Mouse (Mus musculus) left cerebral cortex, postnatal 10 days (tissue): ENCODE measurements around the gene Pou2f1. TPM values are rescaled to one million over a fixed set of nuclear protein-coding genes. Genes with fewer than 3 reads are reported as not detected.

Source experiments
- DNase-seq, 2 experiments: peaks; one replicate each; pipeline ENCODE4 v3.0.0; 2021 to 2022; ENCODE audit warnings: low spot score in 2 of 2, mixed read lengths in 1 of 2; ENCODE audit errors: extremely low spot score in 1 of 2
- intact Hi-C: fragments of 180-260 bp; cut with DNase I; formaldehyde crosslinking; loops from one replicate; pipeline ENCODE4 v1.15.1; 2025
- total RNA-seq, 2 experiments: library from RNA; stranded (reverse); gene quantifications; 2 replicates each; pipeline ENCODE4 v1.2.3; 2021

Gene Pou2f1
- total RNA-seq: 10 to 100 TPM; 17.5 to 18.0 TPM

DNA sequence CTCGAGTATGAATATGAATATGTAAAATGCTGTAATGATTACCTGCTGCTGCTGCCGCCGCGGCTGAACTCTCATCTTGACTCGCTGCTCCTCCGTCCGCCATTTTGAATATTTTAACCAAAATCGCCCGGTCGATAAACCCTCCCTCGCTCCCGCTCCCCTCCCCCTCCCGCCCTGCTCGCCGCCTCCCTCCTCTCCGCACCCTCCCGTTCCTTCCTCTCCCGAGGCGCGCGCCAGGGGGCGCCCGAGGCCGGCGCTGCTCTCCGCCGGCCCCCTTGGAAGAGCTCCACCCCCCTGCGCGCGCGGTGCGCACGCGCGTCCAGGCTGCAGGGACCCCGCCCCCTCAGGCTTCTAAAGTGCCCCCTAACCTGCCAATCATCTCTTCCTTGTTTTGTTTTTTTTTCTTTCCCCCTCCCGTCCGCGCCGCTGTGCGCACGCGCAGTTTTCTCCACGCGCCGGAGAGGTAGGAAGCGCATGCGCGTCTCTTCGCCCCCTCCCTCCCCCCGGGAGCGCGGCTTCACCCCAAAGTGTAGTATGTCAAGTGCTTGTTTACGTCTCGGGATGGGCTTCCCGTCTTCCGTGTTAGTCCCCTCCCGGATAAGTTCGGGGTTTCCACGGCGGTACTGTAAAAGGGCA, at the start of gene Pou2f1:
TSS of gene Pou2f1 (minus strand) at position 159 of the 636 bp plus-strand sequence.
- intact Hi-C loops: loop anchor here (1.0 to 10.0 kb wide), 3 partner anchors 152 to 372 kb away; partner anchors contain the start of gene Tada1
- peak; percentile 95 to 97 for DNase-seq

DNA sequence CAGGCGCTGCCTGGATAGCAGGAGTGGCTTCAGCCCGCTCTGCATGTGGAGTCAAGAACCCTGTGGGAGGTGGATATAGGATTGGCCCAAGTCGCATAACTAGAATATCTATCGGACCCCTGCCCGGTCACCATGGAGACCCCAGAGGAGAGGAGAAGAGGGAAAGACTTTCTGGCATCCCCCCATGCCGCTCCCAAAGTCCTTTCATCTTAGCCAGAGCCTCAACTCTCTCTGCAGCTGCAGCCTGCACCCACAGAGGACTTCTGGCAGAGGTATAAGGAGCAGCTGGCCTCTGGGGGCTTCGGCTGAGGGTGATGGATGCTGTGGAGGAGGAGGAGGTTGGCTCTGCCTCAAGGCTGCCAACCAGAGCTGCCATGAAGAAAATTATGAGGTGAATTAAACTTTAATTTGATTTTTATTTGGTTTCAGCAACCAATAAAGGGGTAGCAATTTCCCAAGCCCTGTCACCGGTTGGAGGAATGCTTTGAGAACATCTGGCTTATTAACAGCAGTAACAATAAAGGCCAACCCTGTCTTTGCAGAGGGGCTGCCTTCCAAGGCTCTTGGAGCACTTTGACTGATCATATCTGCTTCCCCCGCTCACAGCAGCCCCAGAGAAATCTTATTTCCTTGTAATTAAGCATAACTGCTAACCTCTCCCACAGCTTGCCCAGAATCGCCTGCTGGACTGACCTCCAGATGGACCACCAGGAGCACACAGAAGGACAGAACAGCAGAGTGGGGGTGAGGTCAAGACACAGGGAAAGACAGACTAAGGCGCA, 46.8 kb upstream of the Pou2f1 start:
- peak in 1 of 2 experiments; percentile 37 for DNase-seq
- intact Hi-C loops: no loop called here

DNA sequence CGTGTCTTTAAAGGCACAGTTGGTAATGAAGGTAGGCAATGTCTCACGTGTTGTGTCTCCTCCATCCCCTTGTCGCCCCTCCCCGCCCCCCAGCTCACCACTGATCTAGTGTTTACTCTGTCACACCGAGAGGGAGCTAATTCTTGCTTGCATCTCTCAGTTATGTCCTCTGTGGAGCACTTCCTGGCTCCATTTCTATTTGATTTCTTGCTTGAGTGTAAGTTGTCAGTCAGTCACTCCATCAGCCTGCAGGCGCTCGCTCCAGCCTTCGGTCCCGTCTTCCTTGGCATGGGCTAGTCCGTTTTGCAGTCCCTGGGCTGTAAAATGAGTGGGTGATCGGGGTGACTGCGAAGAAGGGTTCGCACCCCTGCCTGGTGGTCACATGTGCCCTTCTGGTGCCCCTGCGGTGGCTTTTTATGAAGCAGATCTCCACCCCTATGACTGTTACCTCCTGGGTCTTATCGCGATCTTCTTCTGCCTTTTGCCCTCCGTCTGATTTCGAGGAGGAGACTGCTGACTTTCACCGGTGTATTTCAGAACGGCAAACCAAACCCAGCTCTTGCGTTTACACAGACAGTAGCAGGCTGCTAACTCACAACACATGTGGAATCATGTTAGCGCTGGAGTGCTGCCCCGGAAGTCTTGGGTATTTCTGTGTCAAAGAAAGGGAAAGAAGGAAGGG, 45.9 kb upstream of the Pou2f1 start:
- intact Hi-C loops: no loop called here
- DNase-seq: peak in 1 of 2 experiments; percentile 27

DNA sequence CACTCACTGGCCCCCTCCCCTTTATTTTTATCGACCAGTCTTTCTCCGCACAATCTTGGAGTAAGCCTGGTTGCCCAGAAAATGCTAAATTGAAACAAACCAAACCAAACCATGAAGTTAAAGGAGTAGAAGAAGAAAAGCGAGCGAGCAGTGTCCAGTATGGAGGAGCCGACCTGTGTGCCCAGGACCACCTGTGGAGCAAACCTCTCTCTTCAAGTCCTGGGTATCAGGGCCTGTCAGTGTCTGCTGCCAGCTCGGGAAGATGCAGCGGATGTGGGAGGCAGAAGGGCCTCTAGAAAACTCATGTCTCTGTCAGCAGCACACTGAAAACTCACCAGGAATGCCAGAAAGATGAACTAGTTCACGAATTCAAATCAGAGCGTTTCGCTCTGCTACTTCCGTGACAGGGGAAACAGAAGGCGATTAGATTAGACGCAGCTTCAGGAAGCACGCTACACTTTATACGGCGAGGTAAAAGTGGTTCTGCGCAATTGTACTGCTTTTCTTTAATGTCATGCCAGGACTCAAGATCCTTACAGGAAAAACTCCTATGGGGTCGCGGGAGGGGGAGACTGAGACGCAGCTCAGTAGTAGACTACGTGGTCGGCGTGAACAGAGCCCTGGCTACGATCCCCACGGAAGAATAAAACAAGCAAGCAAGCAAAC, 45.2 kb upstream of the Pou2f1 start:
- DNase-seq: peak in 1 of 2 experiments; percentile 41
- intact Hi-C loops: no loop called here

DNA sequence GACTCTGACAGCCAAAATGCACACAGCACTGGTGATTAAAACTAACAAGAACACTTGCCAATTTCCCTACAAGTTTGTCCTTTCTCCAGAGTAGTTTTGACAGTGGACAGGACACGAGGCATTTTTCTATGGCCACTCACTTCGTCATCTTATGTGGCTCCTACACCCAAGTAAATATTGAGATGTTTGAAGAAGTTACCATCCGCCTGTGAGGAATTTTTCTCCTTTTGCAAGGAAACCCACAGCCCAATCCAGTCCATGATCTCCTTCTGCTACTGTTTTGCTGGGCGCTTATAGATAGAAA, 43.4 kb upstream of the Pou2f1 start:
- intact Hi-C loops: no loop called here

DNA sequence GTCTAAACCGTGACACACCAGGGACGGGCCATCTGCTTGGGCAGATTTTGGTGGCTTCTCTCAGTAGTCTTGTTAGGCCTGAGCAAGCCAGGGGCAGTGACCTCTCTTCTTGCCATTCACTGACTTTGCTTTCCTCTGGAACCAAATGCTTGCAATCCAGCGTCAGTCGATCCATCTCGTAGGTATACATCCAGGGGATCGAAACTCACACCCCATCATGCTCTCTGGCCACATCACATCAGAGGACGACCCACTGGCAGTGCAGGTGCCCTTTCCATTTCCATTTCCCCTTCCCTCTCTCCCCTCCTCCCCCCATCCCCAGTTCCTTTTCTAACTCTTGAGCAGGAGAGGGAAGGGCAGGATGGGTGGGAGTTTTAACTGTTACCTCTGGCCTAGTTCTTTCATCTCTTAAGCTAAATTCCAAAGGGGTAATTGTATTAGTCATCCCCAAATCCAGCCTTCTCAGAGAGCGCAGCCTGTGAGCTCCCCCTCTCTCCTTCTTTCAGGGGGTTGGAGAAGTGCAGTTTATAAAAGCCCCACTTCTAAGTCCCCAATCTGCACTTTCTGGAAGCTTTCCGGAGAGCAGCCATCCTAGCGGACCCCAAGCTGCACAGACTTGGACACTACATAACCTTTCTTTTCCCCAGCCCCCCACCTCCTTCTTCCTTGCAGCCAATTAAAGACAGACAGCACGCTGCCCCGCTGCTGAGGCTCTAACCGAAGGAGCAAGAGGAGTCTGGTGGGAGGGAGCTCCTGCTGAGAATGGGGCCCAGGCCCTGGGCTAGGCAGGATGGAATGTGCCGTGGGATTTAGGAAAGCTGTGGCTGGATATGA, 42.8 kb upstream of the Pou2f1 start:
- peak in 1 of 2 experiments; percentile 36 for DNase-seq
- intact Hi-C loops: no loop called here

More for the DNA sequence above, 43.4 kb upstream of the Pou2f1 start:
- DNase-seq: no peak

DNA sequence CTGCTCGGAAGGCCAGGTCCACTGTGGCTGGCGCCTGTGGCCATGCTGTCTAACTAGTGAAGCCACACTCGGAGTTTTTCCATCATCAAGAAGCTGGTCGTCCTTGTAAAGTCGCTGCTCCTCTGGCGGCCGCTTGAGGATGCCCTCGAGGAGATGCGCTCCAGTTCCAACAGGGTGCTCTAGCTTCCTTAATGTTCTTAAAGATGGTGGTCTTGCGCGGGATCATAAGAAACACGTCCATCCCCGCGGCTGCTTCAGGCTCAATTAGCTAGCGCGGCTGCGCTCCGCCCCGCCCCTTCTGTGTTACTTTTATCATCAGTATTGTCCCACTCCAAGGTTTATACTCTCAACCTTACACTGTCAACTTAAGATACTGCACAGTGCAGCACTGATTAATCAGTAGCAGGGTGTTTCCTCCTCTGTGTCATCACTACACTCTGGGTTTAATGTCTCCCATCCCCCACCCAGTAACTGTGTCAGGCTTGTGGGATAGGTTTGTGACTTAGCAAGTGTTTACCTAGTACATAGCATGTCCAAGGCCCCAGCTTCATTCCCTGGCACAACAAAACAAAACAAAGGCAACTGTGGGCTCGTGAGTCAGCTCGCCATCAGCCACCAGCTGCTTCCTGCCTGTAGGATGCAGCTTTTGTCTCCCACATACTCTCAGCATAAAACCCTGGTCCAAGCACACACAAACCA, 41.1 kb upstream of the Pou2f1 start:
- intact Hi-C loops: no loop called here
- peak in 1 of 2 experiments; percentile 36 for DNase-seq

DNA sequence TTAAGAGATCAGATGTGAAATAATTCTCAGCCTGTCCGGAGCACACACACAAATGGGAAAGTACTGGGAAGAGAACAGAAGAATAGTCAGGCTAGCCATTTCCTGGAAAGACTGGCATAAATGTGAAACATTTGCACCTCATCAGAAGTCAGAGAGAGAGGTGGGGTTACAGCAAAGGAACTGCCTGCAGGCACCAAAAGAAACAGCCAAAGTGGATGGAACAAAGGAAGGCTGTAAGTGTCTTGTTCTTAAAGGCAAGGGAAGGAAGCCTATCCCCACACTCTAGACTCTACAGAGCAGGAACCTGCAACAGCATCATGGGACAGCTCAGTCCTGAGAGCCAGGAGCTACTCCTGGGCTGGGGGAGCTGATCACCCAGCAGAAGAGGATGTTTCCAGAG, 39.0 kb upstream of the Pou2f1 start:
- DNase-seq: no peak
- intact Hi-C loops: no loop called here

DNA sequence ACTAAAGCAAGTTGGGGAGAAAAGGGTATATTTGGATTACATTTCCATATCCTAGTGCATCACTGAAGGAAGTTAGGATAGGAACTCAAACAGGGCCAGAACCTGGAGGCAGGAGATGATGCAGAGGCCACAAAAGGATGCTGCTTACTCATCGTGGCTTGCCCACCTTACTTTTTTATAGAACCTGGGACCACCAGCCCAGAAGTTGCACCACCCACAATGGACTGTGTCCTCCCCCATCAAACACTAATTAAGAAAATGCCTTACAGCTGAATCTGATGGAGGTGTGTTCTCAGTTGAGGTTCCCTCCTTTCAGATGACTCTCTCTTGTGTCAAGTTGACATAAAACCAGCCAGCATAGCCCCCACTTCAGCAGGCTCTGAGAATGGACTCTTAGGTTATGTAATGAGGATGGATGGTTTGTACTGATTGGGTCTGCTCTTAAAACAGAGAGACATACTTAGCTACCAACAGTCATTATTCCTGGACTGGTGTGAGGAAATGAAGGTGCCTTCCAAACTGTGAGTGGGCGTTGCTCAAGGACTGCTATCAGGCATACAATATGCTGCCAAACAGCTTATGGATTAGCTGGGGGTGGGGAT, 36.4 kb upstream of the Pou2f1 start:
- intact Hi-C loops: no loop called here
- DNase-seq: no peak

DNA sequence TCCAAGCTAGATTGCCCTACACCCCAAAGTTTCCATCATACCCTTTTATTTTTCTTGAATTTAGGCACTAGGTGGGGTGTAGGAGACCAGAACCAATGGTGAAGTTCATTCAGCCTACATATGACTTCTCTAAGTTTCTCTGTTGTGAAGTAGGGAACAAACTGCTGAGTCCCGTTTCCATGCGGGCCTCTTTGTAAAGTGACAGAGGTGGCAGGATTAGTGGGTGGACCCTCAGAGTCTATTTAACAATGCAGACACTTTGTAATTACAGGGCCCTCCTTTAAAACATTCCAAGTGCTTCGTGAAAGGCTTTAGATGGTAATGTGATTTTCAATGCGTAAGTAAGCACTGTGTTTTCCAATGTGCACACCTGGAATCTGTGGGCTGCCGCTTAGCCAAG, 32.6 kb upstream of the Pou2f1 start:
- no peak for DNase-seq
- intact Hi-C loops: no loop called here

DNA sequence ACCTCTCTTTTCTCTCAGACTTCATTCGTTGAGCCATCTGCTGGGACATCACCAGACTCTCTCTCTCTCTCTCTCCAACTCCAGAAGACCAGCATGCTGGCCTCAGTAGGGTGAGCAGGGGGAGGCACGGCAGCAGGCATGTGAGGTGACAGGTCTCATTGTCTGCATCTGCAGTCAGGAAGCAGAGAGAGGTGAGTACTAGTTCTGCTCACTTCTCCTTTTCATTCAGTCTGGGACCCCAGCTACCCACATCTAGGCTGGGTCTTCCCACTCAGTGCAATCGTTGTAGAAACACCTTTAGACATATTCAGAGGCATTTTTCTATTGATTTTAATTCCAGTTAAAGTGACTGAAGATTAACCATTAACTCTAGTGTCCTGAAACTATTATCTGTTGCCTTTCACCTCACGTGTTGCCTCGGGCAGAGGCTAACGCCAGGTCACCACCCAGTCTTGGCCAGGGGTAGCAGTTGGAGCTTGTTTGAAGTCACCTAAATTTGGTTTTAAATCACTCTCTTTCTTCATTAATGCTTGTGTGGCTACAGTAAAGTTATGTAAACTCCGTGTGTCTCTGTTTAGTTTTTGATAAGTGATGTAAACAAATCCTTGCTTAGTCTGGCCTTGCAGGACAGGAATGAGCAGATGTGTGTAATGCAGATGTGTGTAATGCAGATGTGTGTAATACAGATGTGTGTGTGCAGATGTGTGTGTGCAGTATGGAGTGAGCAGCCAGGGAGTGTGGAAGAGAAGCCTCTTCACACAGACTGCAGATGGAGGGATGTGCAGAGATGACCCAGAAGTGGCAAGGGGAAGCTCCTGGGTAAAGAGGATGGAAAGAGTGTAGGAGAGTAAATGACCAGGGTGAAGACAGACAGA, 29.4 kb upstream of the Pou2f1 start:
- no peak for DNase-seq
- intact Hi-C loops: no loop called here

DNA sequence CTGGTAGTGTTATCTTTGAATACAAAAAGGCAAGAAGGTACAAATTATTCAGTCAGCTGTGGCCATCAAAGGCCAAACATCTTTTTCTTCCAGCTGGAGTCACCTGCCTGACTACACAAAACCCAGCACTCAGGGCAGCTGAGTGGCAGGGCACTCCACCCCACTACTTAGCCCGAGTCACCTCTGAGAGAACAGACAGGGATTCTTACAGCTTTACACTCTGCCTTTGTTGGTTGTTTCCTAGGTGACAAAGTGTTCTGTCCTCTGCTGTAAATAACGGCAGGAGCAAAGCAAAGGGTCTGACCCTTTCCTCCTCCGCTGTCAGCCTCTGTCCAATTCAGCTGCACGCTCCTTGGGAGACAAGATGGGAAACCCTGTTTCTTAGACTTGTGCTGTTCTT, 21.5 kb upstream of the Pou2f1 start:
- intact Hi-C loops: no loop called here
- DNase-seq: no peak

DNA sequence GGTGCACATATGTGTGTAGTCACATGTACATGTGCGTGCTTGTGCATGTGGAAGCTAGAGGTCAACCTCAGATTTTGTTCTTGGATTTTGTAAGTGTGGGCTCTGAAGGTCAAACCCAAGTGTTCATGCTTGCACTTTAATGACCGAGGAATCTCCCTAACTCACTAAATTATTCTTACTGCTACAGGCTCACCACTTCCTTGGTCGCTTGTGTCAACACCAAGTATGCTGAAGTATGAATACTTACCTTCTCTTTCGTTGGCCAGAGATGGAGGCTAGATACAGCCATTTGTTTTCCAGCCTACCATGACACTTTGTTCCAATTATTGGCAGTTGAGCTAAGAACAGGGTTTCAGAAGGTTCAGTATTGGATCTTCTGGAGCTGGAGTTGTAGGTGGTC, 14.7 kb upstream of the Pou2f1 start:
- no peak for DNase-seq
- intact Hi-C loops: no loop called here

DNA sequence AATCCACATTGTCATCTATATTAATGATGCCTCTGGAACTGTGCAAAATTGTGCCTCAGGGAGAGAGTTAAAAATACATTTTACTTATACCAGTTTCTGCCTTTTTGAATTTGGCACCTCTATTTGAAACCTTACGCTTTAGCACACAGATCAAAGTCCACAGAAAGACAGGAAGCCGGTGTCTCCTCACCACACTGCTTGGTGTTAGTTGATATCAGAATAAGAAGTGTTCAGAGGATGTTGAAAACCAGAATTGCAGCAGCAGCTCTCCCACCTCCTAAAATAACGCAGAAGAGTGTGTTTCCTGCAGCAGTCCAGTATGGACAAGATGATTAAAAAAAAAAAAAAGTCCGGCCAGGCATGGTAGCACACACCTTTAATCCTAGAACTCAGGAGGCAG, 13.8 kb upstream of the Pou2f1 start:
- intact Hi-C loops: no loop called here
- no peak for DNase-seq

DNA sequence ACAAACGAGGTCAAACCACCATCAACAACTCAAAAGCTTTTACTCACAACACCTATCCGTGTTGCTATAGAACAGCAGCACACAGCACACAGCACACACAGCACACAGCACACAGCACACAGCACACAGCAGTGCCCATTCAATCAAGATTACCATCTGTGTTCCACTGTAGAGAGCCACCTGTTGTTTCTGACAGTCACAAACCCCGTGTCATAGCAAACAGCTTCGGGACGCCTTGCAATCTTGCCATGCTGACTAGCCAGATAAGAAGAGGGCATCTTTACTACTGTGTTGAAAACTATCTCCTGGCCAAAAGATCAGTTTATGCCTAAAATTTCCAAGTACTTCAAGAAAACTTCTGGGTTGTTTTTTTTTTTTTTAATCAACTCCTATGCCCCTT, 12.1 kb upstream of the Pou2f1 start:
- no peak for DNase-seq
- intact Hi-C loops: no loop called here

DNA sequence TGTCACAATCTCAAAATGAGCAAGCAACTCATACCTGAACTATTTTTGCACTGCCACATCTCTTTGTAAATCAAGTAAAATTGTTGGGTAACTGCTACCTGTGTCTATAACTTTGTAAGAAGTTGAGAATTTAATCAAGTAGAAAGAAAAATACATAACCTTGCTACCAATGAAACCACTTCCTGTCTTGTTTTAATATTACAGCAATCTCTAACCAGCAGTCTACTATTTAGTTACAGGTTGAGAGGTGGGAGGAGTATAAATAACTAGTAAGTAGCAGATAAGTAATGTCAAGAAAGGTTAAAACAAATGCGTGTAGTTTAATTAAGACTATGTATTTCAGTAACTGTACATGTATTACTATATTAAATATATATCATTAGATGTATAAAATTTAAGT, 7.6 kb upstream of the Pou2f1 start:
- intact Hi-C loops: no loop called here

More for the DNA sequence above, 7.6 kb upstream of the Pou2f1 start:
- DNase-seq: no peak
